Mouse (Mus musculus) CH12.LX (cell line): ENCODE data around the gene Prkg1. TPM values are rescaled to one million over a fixed set of nuclear protein-coding genes. Genes with fewer than 3 reads are reported as not detected.

Source experiments
- DNase-seq: peaks from one replicate; pipeline ENCODE4 v3.0.0-alpha.2; 2013; ENCODE audit errors: extremely low read depth
- H3K27ac ChIP-seq: 2 replicates; pipeline ENCODE4 v1.5.1; 2012; ENCODE audit warnings: low read depth, mild to moderate bottlenecking, control low read depth, moderate library complexity; ENCODE audit not compliant: insufficient read depth
- H3K27me3 ChIP-seq: replicated peaks from 2 replicates; pipeline ENCODE3; 2012; ENCODE audit warnings: inconsistent platforms
- H3K36me3 ChIP-seq, 2 experiments: replicated peaks in 1 of 2; 2 replicates each; pipeline versions ENCODE3 to v1.6.1; 2012; ENCODE audit warnings: inconsistent platforms in 1 of 2, low read length in 1 of 2, mild to moderate bottlenecking in 1 of 2, mixed read lengths in 1 of 2, moderate library complexity in 1 of 2; ENCODE audit not compliant: control insufficient read depth in 1 of 2, insufficient read depth in 1 of 2
- H3K4me1 ChIP-seq, 2 experiments: 2 replicates each; pipeline ENCODE4 v1.6.1; 2012; ENCODE audit warnings: inconsistent platforms in 1 of 2, moderate library complexity in 1 of 2; ENCODE audit not compliant: insufficient read depth in 2 of 2, control insufficient read depth in 1 of 2
- H3K4me2 ChIP-seq: 2 replicates; pipeline ENCODE4 v1.6.1; 2012; ENCODE audit warnings: low read depth, mild to moderate bottlenecking, control low read depth; ENCODE audit not compliant: poor library complexity, insufficient read depth, severe bottlenecking
- H3K4me3 ChIP-seq, 3 experiments: fragments of 150-350 bp in 1 of 3; sonication (generic) in 1 of 3; replicated peaks in 1 of 3; 2 replicates each; pipeline versions ENCODE3 to v1.5.1; 2011 to 2012; ENCODE audit warnings: low read depth in 2 of 3, low read length in 2 of 3, mild to moderate bottlenecking in 2 of 3, moderate library complexity in 2 of 3, control low read depth in 1 of 3, improper control_type of control experiment in 1 of 3, inconsistent platforms in 1 of 3, mixed read lengths in 1 of 3; ENCODE audit not compliant: poor library complexity in 1 of 3
- H3K79me2 ChIP-seq: replicated peaks from 2 replicates; pipeline ENCODE4 v1.6.1; 2012; ENCODE audit warnings: mild to moderate bottlenecking, moderate library complexity; ENCODE audit not compliant: control insufficient read depth, poor library complexity, insufficient read depth, severe bottlenecking; ENCODE audit errors: extremely low read depth
- H3K9ac ChIP-seq: 2 replicates; pipeline ENCODE4 v1.6.1; 2012; ENCODE audit warnings: low read depth, mild to moderate bottlenecking, control low read depth, moderate library complexity; ENCODE audit not compliant: insufficient read depth
- H3K9me3 ChIP-seq: replicated peaks from 2 replicates; pipeline ENCODE3; 2012; ENCODE audit warnings: low read length, inconsistent platforms, mixed read lengths
- BHLHE40 ChIP-seq: IDR thresholded peaks from 2 replicates; pipeline ENCODE4 v1.6.1; 2011; ENCODE audit warnings: mild to moderate bottlenecking, low read depth, low read length, improper control_type of control experiment
- CHD1 ChIP-seq: IDR thresholded peaks from 2 replicates; pipeline ENCODE4 v1.6.1; 2012; ENCODE audit warnings: low read depth, low read length, improper control_type of control experiment, inconsistent platforms
- CHD2 ChIP-seq: IDR thresholded peaks from 2 replicates; pipeline ENCODE4 v1.6.1; 2011; ENCODE audit warnings: low read length, improper control_type of control experiment
- E2F4 ChIP-seq: IDR thresholded peaks from 2 replicates; pipeline ENCODE4 v1.6.1; 2011; ENCODE audit warnings: low read depth, low read length, improper control_type of control experiment; ENCODE audit not compliant: insufficient replicate concordance
- ELF1 ChIP-seq: IDR thresholded peaks from 2 replicates; pipeline ENCODE4 v1.6.1; 2014; ENCODE audit warnings: low read depth, mild to moderate bottlenecking, inconsistent platforms, low read length, improper control_type of control experiment
- ETS1 ChIP-seq: conservative IDR thresholded peaks from 2 replicates; pipeline ENCODE4 v1.6.1; 2012; ENCODE audit warnings: low read depth, mild to moderate bottlenecking, inconsistent platforms, low read length, improper control_type of control experiment, moderate library complexity
- JUN ChIP-seq: IDR thresholded peaks from 2 replicates; pipeline ENCODE4 v1.6.1; 2011; ENCODE audit warnings: low read depth, mild to moderate bottlenecking, low read length, improper control_type of control experiment, moderate library complexity; ENCODE audit not compliant: insufficient read depth
- KAT2A ChIP-seq: IDR thresholded peaks from 2 replicates; pipeline ENCODE4 v1.6.1; 2012; ENCODE audit warnings: low read length, improper control_type of control experiment, inconsistent platforms; ENCODE audit not compliant: insufficient replicate concordance
- MAFK ChIP-seq: IDR thresholded peaks from 2 replicates; pipeline ENCODE4 v1.6.1; 2011; ENCODE audit warnings: low read length, improper control_type of control experiment; ENCODE audit not compliant: insufficient replicate concordance
- MAX ChIP-seq: IDR thresholded peaks from 2 replicates; pipeline ENCODE4 v1.6.1; 2011; ENCODE audit warnings: low read length, improper control_type of control experiment
- MAZ ChIP-seq: IDR thresholded peaks from 2 replicates; pipeline ENCODE4 v1.6.1; 2012; ENCODE audit warnings: low read depth, mild to moderate bottlenecking, inconsistent platforms, low read length, improper control_type of control experiment, moderate library complexity
- MEF2A ChIP-seq: IDR thresholded peaks from 2 replicates; pipeline ENCODE4 v1.6.1; 2014; ENCODE audit warnings: low read depth, mild to moderate bottlenecking, inconsistent platforms, low read length, improper control_type of control experiment, borderline replicate concordance
- MXI1 ChIP-seq: IDR thresholded peaks from 2 replicates; pipeline ENCODE4 v1.6.1; 2011; ENCODE audit warnings: mild to moderate bottlenecking, low read depth, low read length, improper control_type of control experiment
- MYC ChIP-seq: IDR thresholded peaks from 2 replicates; pipeline ENCODE4 v1.6.1; 2011; ENCODE audit warnings: low read depth, mild to moderate bottlenecking, improper control_type of control experiment, low read length
- NRF1 ChIP-seq: IDR thresholded peaks from 2 replicates; pipeline ENCODE4 v1.6.1; 2014; ENCODE audit warnings: low read depth, mild to moderate bottlenecking, inconsistent platforms, low read length, improper control_type of control experiment, moderate library complexity
- PAX5 ChIP-seq: IDR thresholded peaks from 2 replicates; pipeline ENCODE4 v1.6.1; 2012; ENCODE audit warnings: low read length, inconsistent platforms, mixed read lengths
- POLR2A ChIP-seq: IDR thresholded peaks from 2 replicates; pipeline ENCODE4 v1.6.1; 2011; ENCODE audit warnings: low read depth, mild to moderate bottlenecking, improper control_type of control experiment, low read length
- RAD21 ChIP-seq: IDR thresholded peaks from 2 replicates; pipeline ENCODE4 v1.6.1; 2011; ENCODE audit warnings: low read depth, mild to moderate bottlenecking, low read length, improper control_type of control experiment, moderate library complexity
- RCOR1 ChIP-seq: conservative IDR thresholded peaks from 2 replicates; pipeline ENCODE4 v1.6.1; 2012; ENCODE audit warnings: low read depth, mild to moderate bottlenecking, inconsistent platforms, low read length, improper control_type of control experiment
- SIN3A ChIP-seq: IDR thresholded peaks from 2 replicates; pipeline ENCODE4 v1.6.1; 2012; ENCODE audit warnings: low read length, improper control_type of control experiment, inconsistent platforms
- TBP ChIP-seq: conservative IDR thresholded peaks from 2 replicates; pipeline ENCODE4 v1.6.1; 2011; ENCODE audit warnings: low read depth, low read length, improper control_type of control experiment
- UBTF ChIP-seq: IDR thresholded peaks from 2 replicates; pipeline ENCODE4 v1.6.1; 2012; ENCODE audit warnings: low read depth, mild to moderate bottlenecking, inconsistent platforms, low read length, improper control_type of control experiment, moderate library complexity
- USF2 ChIP-seq: conservative IDR thresholded peaks from 2 replicates; pipeline ENCODE4 v1.6.1; 2011; ENCODE audit warnings: low read depth, low read length, improper control_type of control experiment
- ZKSCAN1 ChIP-seq: IDR thresholded peaks from 2 replicates; pipeline ENCODE4 v1.6.1; 2012; ENCODE audit warnings: low read depth, inconsistent platforms, low read length, improper control_type of control experiment, borderline replicate concordance
- dilution Hi-C: fragments of 300-500 bp; cut with MboI; formaldehyde crosslinking; loops from 2 replicates; pipeline ENCODE4 v1.14.3; 2020; ENCODE audit warnings: low sequenced_read_pairs; ENCODE audit not compliant: extremely low pct_unique_long_range_greater_than_20kb, extremely low pct_ligation_motif_present
- in situ Hi-C: fragments of 300-500 bp; cut with MboI; formaldehyde crosslinking; loops from 3 replicates; pipeline ENCODE4 v1.14.3; 2019; ENCODE audit warnings: low sequenced_read_pairs, low pct_ligation_motif_present, low pct_unique_long_range_greater_than_20kb, mixed read lengths
- polyA plus RNA-seq: library from polyadenylated mRNA; unstranded; fragments of >175 nt; gene quantifications from 2 replicates; pipeline ENCODE4 v1.2.1, GENCODE M21; 2012; ENCODE audit warnings: low read depth; ENCODE audit not compliant: insufficient read length
- total RNA-seq, 2 experiments: library from RNA; depleted of rRNA; stranded (reverse); fragments of 300-350 nt in 1 of 2; fragments of >200 nt in 1 of 2; gene quantifications; 2 replicates each; pipeline ENCODE4 v1.2.3; 2012 to 2014

Prkg1 gene
- total and polyA plus RNA-seq, 3 experiments = not detected

DNA sequence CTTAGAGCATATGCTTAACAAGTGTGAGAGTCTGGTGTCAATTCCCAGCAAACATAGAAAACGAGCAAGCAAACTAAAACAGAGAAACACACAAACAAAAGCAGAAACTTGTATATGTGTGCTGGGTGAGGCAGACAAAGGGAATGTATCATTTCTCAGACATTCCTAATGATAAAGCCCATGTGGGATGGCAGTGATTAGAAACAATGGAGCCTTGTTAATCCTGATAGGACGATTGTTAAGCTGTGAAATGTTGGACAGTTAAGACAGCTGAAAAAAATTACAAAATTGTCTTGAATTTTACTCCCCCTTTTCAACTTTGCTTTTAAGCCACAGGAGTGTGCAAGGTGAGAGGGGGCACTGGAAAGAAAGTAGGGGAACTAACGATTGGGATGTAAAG lies 1133.8 kb downstream of the Prkg1 start:
- Histone ChIP-seq H3K27ac (no peak overlapping the region), H3K27me3 (no peaks in the 10 kb centered on the region)
- dilution Hi-C loops = no loop called here

DNA sequence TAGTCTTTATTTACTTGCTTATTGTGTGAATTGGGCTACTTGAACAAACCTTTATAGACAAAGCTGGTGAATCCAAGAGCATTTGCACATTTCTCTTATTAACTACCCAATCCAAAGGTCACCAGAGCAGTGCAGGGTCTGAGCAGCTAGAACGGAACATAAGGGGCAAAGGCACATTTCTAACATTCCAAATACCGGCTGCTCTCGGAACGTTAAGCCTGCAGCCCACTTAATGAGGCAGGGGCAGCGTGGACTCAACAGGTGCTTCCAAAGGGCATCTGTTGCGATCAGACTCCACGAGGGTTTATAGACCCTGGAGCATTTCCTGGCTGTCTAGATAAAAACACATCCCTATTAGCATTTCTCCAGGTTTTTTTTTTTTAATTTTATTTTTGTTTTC lies 1138.8 kb downstream of the Prkg1 start:
- Histone ChIP-seq H3K4me2 (no peak overlapping the region), H3K4me3 (no peak overlapping the region), H3K27ac (no peak overlapping the region), H3K9ac (no peak overlapping the region), H3K36me3 (no peaks in the 10 kb centered on the region), H3K27me3 (no peaks in the 10 kb centered on the region), H3K79me2 (no peaks in the 10 kb centered on the region), H3K4me1 (peaks cover 0 to 4% of the 10 kb centered on the region in 2 experiments; a peak in 1 of 4 replicates), H3K9me3 (no peaks in the 10 kb centered on the region)
- dilution Hi-C loops (no loop called here), in situ Hi-C loops (no loop called here)
- TF ChIP-seq RCOR1 = no peak
- no peak for TF ChIP-seq RAD21
- no peak for TF ChIP-seq CHD1
- TF ChIP-seq JUN = no peak
- no peak for TF ChIP-seq ETS1
- TF ChIP-seq MAFK = no peak
- TF ChIP-seq KAT2A = no peak
- no peak for TF ChIP-seq SIN3A
- TF ChIP-seq TBP = no peak
- no peak for TF ChIP-seq PAX5
- TF ChIP-seq USF2 = no peak
- no peak for TF ChIP-seq NRF1
- no peak for TF ChIP-seq ZKSCAN1
- no peak for TF ChIP-seq BHLHE40
- TF ChIP-seq MAX = no peak
- TF ChIP-seq MXI1 = no peak
- TF ChIP-seq ELF1 = no peak
- no peak for DNase-seq

More for the DNA sequence above, 1133.8 kb downstream of the Prkg1 start:
- Histone ChIP-seq H3K9ac (no peak overlapping the region), H3K9me3 (no peaks in the 10 kb centered on the region), H3K4me3 (no peak overlapping the region), H3K4me1 (no peaks in the 10 kb centered on the region), H3K79me2 (no peaks in the 10 kb centered on the region), H3K4me2 (no peak overlapping the region), H3K36me3 (no peaks in the 10 kb centered on the region)
- in situ Hi-C loops = no loop called here
- no peak for TF ChIP-seq RAD21
- TF ChIP-seq MAZ = no peak
- no peak for TF ChIP-seq MXI1
- no peak for TF ChIP-seq CHD1
- TF ChIP-seq CHD2 = no peak
- TF ChIP-seq MEF2A = no peak
- no peak for TF ChIP-seq MYC
- no peak for TF ChIP-seq UBTF
- TF ChIP-seq NRF1 = no peak
- TF ChIP-seq E2F4 = no peak
- TF ChIP-seq ZKSCAN1 = no peak
- TF ChIP-seq POLR2A = no peak
- TF ChIP-seq MAFK = no peak
- TF ChIP-seq ELF1 = no peak
- TF ChIP-seq MAX = no peak
- DNase-seq = no peak
